Mouse (Mus musculus) stomach, embryonic 15.5 days (tissue): ENCODE data around the gene 9030612E09Rik. TPM values are rescaled to one million over a fixed set of nuclear protein-coding genes. Genes with fewer than 3 reads are reported as not detected.

Experiments used
- ATAC-seq: fragments of 200-750 bp; cut with Nextera tagmentation; 2 replicates; pipeline ENCODE4 v1.8.0; 2017; ENCODE audit warnings: low read depth, moderate number of reproducible peaks, moderate TSS enrichment; ENCODE audit not compliant: insufficient read depth, low FRiP score
- H3K27ac ChIP-seq: fragments of 300-500 bp; sonication (generic); 2 replicates; pipeline ENCODE4 v1.5.1; 2015; ENCODE audit warnings: mild to moderate bottlenecking, inconsistent platforms
- H3K27me3 ChIP-seq: fragments of 300-500 bp; sonication (generic); replicated peaks from 2 replicates; pipeline ENCODE4 v1.6.1; 2015; ENCODE audit warnings: inconsistent platforms
- H3K36me3 ChIP-seq: fragments of 300-500 bp; sonication (generic); 2 replicates; pipeline ENCODE4 v1.6.1; 2015; ENCODE audit warnings: inconsistent platforms
- H3K4me1 ChIP-seq: fragments of 300-500 bp; sonication (generic); 2 replicates; pipeline ENCODE4 v1.6.1; 2015; ENCODE audit warnings: inconsistent platforms
- H3K4me2 ChIP-seq: fragments of 300-500 bp; sonication (generic); 2 replicates; pipeline ENCODE4 v1.6.1; 2015; ENCODE audit warnings: mild to moderate bottlenecking, inconsistent platforms
- H3K4me3 ChIP-seq: fragments of 300-500 bp; sonication (generic); replicated peaks from 2 replicates; pipeline ENCODE4 v1.5.1; 2015; ENCODE audit warnings: inconsistent platforms
- H3K9ac ChIP-seq: fragments of 300-500 bp; sonication (generic); 2 replicates; pipeline ENCODE4 v1.6.1; 2015; ENCODE audit warnings: inconsistent platforms
- H3K9me3 ChIP-seq: fragments of 300-500 bp; sonication (generic); 2 replicates; pipeline ENCODE4 v1.6.1; 2016; ENCODE audit warnings: inconsistent platforms
- WGBS: fragments of 180-500 bp; shearing (Covaris S2); methylation state at CpG from one replicate; pipeline ENCODE4 v1.1.7; 2015; 5-methylcytosine and 5-hydroxymethylcytosine counted together
- polyA plus RNA-seq: library from polyadenylated mRNA; unstranded; fragments of >200 nt; fragmentation: Nextera tagmentation; extraction: Ambion mirVana; gene quantifications from 2 replicates; pipeline ENCODE4 v1.2.1, GENCODE M21; 2015

9030612E09Rik gene
- polyA plus RNA-seq, 1 experiment from 2014 or later: 0.39 TPM

GRCm38 (mm10) chr10:43166817-43167216, 7.7 kb upstream of the 9030612E09Rik start:
- ATAC-seq: no peak
- Histone ChIP-seq H3K4me2 (no peak overlapping the region), H3K36me3 (no peaks in the 10 kb centered on the region), H3K4me3 (no peak overlapping the region), H3K4me1 (0 out of 2 replicates have a peak, but pooled peaks cover 4% of the 10 kb centered on the region), H3K27ac (no peak overlapping the region), H3K27me3 (peaks cover 4% of the 10 kb centered on the region; the same call in 1 of the 2 replicates), H3K9ac (no peak overlapping the region), H3K9me3 (no peaks in the 10 kb centered on the region)
- WGBS: 91% methylated on average over 3 of the region's 3 CpGs

GRCm38 (mm10) chr10:43168847-43169246, 5.7 kb upstream of the 9030612E09Rik start:
- H3K4me2 ChIP-seq: no peak overlapping the region
- 0 out of 2 replicates have a peak, but pooled peaks cover 4% of the 10 kb centered on the region for H3K4me1 ChIP-seq
- H3K27ac ChIP-seq: no peak overlapping the region
- no peak overlapping the region for H3K4me3 ChIP-seq
- no peak overlapping the region for H3K9ac ChIP-seq
- H3K36me3 ChIP-seq: no peaks in the 10 kb centered on the region
- 67% methylated on average over 7 of the region's 7 CpGs for WGBS
- ATAC-seq: no peak
- no peaks in the 10 kb centered on the region for H3K9me3 ChIP-seq
- H3K27me3 ChIP-seq: peaks cover 4% of the 10 kb centered on the region; the same call in 1 of the 2 replicates

GRCm38 (mm10) chr10:43171106-43171505, 3.4 kb upstream of the 9030612E09Rik start:
- Histone ChIP-seq H3K4me3 (no peak overlapping the region), H3K4me2 (peak overlapping the region; percentile 38), H3K9ac (no peak overlapping the region), H3K9me3 (no peaks in the 10 kb centered on the region), H3K36me3 (no peaks in the 10 kb centered on the region), H3K27me3 (peaks cover 23% of the 10 kb centered on the region), H3K27ac (no peak overlapping the region), H3K4me1 (peaks cover 12% of the 10 kb centered on the region; the same call in 1 of the 2 replicates)
- WGBS: 9% methylated on average over 8 of the region's 8 CpGs
- no peak for ATAC-seq

- ATAC-seq: no peak
- H3K4me1 ChIP-seq: peaks cover 12% of the 10 kb centered on the region; the same call in 1 of the 2 replicates
- H3K4me3 ChIP-seq: peak overlapping the region; percentile 72; the same call in 1 of the 2 replicates
- WGBS: 12% methylated on average over 7 of the region's 7 CpGs
- no peak overlapping the region for H3K9ac ChIP-seq
- no peak overlapping the region for H3K27ac ChIP-seq
- H3K36me3 ChIP-seq: no peaks in the 10 kb centered on the region
- no peaks in the 10 kb centered on the region for H3K9me3 ChIP-seq
- peaks cover 27% of the 10 kb centered on the region for H3K27me3 ChIP-seq
- peak overlapping the region; percentile 97; the same call in 1 of the 2 replicates for H3K4me2 ChIP-seq
Observed at GRCm38 (mm10) chr10:43172066-43172465, 2.4 kb upstream of the 9030612E09Rik start.

GRCm38 (mm10) chr10:43172554-43172953, 1.9 kb upstream of the 9030612E09Rik start:
- Histone ChIP-seq H3K36me3 (no peaks in the 10 kb centered on the region), H3K4me1 (peaks cover 12% of the 10 kb centered on the region; the same call in 1 of the 2 replicates), H3K4me3 (peak overlapping the region; percentile 72), H3K27me3 (peaks cover 29% of the 10 kb centered on the region), H3K27ac (no peak overlapping the region), H3K9ac (no peak overlapping the region), H3K9me3 (no peaks in the 10 kb centered on the region), H3K4me2 (peak overlapping the region; percentile 97)
- WGBS: 9% methylated on average over 8 of the region's 8 CpGs
- ATAC-seq: no peak

GRCm38 (mm10) chr10:43173141-43173827, 1.2 kb upstream of the 9030612E09Rik start:
- H3K9me3 ChIP-seq: no peaks in the 10 kb centered on the region
- peak overlapping the region; percentile 72 for H3K4me3 ChIP-seq
- H3K4me1 ChIP-seq: peaks cover 12% of the 10 kb centered on the region; the same call in 1 of the 2 replicates
- 0% methylated on average over 52 of the region's 53 CpGs for WGBS
- H3K4me2 ChIP-seq: peak overlapping the region; percentile 97
- no peaks in the 10 kb centered on the region for H3K36me3 ChIP-seq
- ATAC-seq: peak; percentile 37; the same call in 1 of the 2 replicates
- peaks cover 29% of the 10 kb centered on the region for H3K27me3 ChIP-seq
- peak overlapping the region; percentile 20; the same call in 1 of the 2 replicates for H3K9ac ChIP-seq
- H3K27ac ChIP-seq: no peak overlapping the region

- peak overlapping the region; percentile 72 for H3K4me3 ChIP-seq
- peaks cover 29% of the 10 kb centered on the region for H3K27me3 ChIP-seq
- peak overlapping the region; percentile 74; the same call in 1 of the 2 replicates for H3K27ac ChIP-seq
- H3K9ac ChIP-seq: peak overlapping the region; percentile 29; the same call in 1 of the 2 replicates
- no peaks in the 10 kb centered on the region for H3K36me3 ChIP-seq
- H3K9me3 ChIP-seq: no peaks in the 10 kb centered on the region
- 0 out of 2 replicates have a peak, but pooled peaks have one; percentile 24 for ATAC-seq
- H3K4me2 ChIP-seq: peak overlapping the region; percentile 97
- 2% methylated on average over 33 of the region's 38 CpGs for WGBS
- H3K4me1 ChIP-seq: peaks cover 12% of the 10 kb centered on the region; the same call in 1 of the 2 replicates
Observed at GRCm38 (mm10) chr10:43173828-43174325, 627 bp upstream of the 9030612E09Rik start.

GRCm38 (mm10) chr10:43175156-43175601, 675 bp downstream of the 9030612E09Rik start:
- 3% methylated on average over 18 of the region's 18 CpGs for WGBS
- H3K27ac ChIP-seq: no peak overlapping the region
- H3K4me2 ChIP-seq: peak overlapping the region; percentile 97
- peak overlapping the region; percentile 39; the same call in 1 of the 2 replicates for H3K9ac ChIP-seq
- peak overlapping the region; percentile 72 for H3K4me3 ChIP-seq
- H3K27me3 ChIP-seq: peaks cover 29% of the 10 kb centered on the region
- no peaks in the 10 kb centered on the region for H3K36me3 ChIP-seq
- peaks cover 12% of the 10 kb centered on the region; the same call in 1 of the 2 replicates for H3K4me1 ChIP-seq
- no peaks in the 10 kb centered on the region for H3K9me3 ChIP-seq
- ATAC-seq: peak; percentile 13; the same call in 1 of the 2 replicates

- WGBS: 64% methylated on average over 5 of the region's 5 CpGs
- Histone ChIP-seq H3K4me3 (no peak overlapping the region), H3K9me3 (no peaks in the 10 kb centered on the region), H3K4me2 (no peak overlapping the region), H3K9ac (no peak overlapping the region), H3K36me3 (no peaks in the 10 kb centered on the region), H3K27ac (no peak overlapping the region), H3K27me3 (peaks cover 13% of the 10 kb centered on the region), H3K4me1 (no peaks in the 10 kb centered on the region; the same call in 1 of the 2 replicates)
- ATAC-seq: no peak
Observed at GRCm38 (mm10) chr10:43180313-43180912, 5.9 kb downstream of the 9030612E09Rik start.

- no peak overlapping the region for H3K9ac ChIP-seq
- H3K36me3 ChIP-seq: no peaks in the 10 kb centered on the region
- no peak overlapping the region for H3K27ac ChIP-seq
- ATAC-seq: no peak
- 87% methylated on average over 2 of the region's 2 CpGs for WGBS
- H3K27me3 ChIP-seq: no peaks in the 10 kb centered on the region
- H3K4me2 ChIP-seq: no peak overlapping the region
- no peaks in the 10 kb centered on the region for H3K4me1 ChIP-seq
- no peak overlapping the region for H3K4me3 ChIP-seq
- no peaks in the 10 kb centered on the region for H3K9me3 ChIP-seq
Observed at GRCm38 (mm10) chr10:43200206-43200605, 25.7 kb downstream of the 9030612E09Rik start.

GRCm38 (mm10) chr10:43203865-43204264, 29.4 kb downstream of the 9030612E09Rik start:
- Histone ChIP-seq H3K4me3 (no peak overlapping the region), H3K36me3 (no peaks in the 10 kb centered on the region), H3K4me1 (no peaks in the 10 kb centered on the region), H3K9me3 (no peaks in the 10 kb centered on the region), H3K27me3 (no peaks in the 10 kb centered on the region), H3K27ac (no peak overlapping the region), H3K9ac (no peak overlapping the region), H3K4me2 (no peak overlapping the region)
- no peak for ATAC-seq
- 84% methylated on average over 3 of the region's 3 CpGs for WGBS
